Mouse (Mus musculus): ENCODE measurements around the gene Tll1.

DNA sequence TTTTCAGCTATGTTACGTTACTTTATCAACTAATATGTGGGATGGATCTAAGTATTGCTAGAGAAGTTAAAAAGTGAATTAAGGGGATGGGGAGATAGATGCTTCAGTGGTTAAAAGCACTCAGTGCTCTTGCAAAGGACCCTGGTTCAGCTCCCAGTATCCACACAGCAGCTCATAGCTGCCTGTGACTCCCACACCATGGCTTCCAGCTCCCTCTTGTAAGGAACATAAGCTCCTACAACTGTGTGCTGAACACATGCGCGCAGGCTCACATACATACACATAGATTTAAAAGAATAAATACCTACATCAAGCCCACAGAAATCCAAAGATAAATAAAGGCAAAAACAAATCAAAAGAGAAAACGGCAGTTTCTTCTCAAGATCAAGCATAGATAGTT is 148.5 kb downstream of the Tll1 start:
- no peak for TF ChIP-seq USF1 (IDR thresholded peaks at IDR 0.05; ENCODE audit: low read depth)
- no peak for TF ChIP-seq POLR2A (IDR thresholded peaks at IDR 0.05; ENCODE audit: insufficient read length, low read depth)
- no peak for TF ChIP-seq REST (IDR thresholded peaks at IDR 0.05; ENCODE audit: insufficient read depth, insufficient read length)
- TF ChIP-seq TCF3 (IDR thresholded peaks at IDR 0.05; ENCODE audit: insufficient read length, low read depth), result no peak

Data from myocyte (in vitro differentiated cells).